Mouse (Mus musculus) hindbrain, embryonic 11.5 days (tissue): Measurements from ENCODE around the gene Pde4a. TPM values are rescaled to one million over a fixed set of nuclear protein-coding genes. Genes with fewer than 3 reads are reported as not detected.

ENCODE experiments used
- ATAC-seq: fragments of 200-750 bp; cut with Nextera tagmentation; 2 replicates; pipeline ENCODE4 v1.8.0; 2017; ENCODE audit warnings: mild to moderate bottlenecking, moderate TSS enrichment, moderate library complexity; ENCODE audit not compliant: low FRiP score
- DNase-seq: peaks from one replicate; pipeline ENCODE4 v3.0.0-alpha.2; 2015; ENCODE audit warnings: low spot score
- H3K27ac ChIP-seq: fragments of 300-500 bp; sonication (generic); 2 replicates; pipeline ENCODE4 v1.5.1; 2014; ENCODE audit warnings: mild to moderate bottlenecking, low read depth, low read length
- H3K27me3 ChIP-seq: fragments of 300-500 bp; sonication (generic); 2 replicates; pipeline ENCODE4 v1.6.1; 2014; ENCODE audit warnings: mild to moderate bottlenecking, low read length, moderate library complexity, mixed read lengths; ENCODE audit not compliant: control insufficient read depth, insufficient read depth
- H3K36me3 ChIP-seq: fragments of 300-500 bp; sonication (generic); 2 replicates; pipeline ENCODE4 v1.6.1; 2014; ENCODE audit warnings: mild to moderate bottlenecking, low read length, moderate library complexity, mixed read lengths; ENCODE audit not compliant: control insufficient read depth, insufficient read depth
- H3K4me1 ChIP-seq: fragments of 300-500 bp; sonication (generic); replicated peaks from 2 replicates; pipeline ENCODE4 v1.6.1; 2014; ENCODE audit warnings: low read length, mixed read lengths; ENCODE audit not compliant: control insufficient read depth, insufficient read depth
- H3K4me2 ChIP-seq: fragments of 300-500 bp; sonication (generic); replicated peaks from 2 replicates; pipeline ENCODE4 v1.6.1; 2014; ENCODE audit warnings: mild to moderate bottlenecking, low read depth, low read length
- H3K4me3 ChIP-seq: fragments of 300-500 bp; sonication (generic); 2 replicates; pipeline ENCODE4 v1.5.1; 2014; ENCODE audit warnings: low read depth, low read length
- H3K9ac ChIP-seq: fragments of 300-500 bp; sonication (generic); 2 replicates; pipeline ENCODE4 v1.6.1; 2014; ENCODE audit warnings: low read depth, low read length
- H3K9me3 ChIP-seq: fragments of 300-500 bp; sonication (generic); 2 replicates; pipeline ENCODE4 v1.6.1; 2016; ENCODE audit warnings: low read length; ENCODE audit not compliant: control insufficient read depth
- WGBS: fragments of 180-500 bp; shearing (Covaris S2); extraction: QIAGEN DNeasy Blood & Tissue Kit; methylation state at CpG from one replicate; pipeline ENCODE4 v1.1.7; 2014; 5-methylcytosine and 5-hydroxymethylcytosine counted together
- polyA plus RNA-seq: library from polyadenylated mRNA; unstranded; fragments of >200 nt; fragmentation: Nextera tagmentation; extraction: Ambion mirVana; gene quantifications from 2 replicates; pipeline ENCODE4 v1.2.1, GENCODE M21; 2014

Gene Pde4a
- polyA plus RNA-seq, 1 experiment from 2014 or later = 5.7 TPM

- DNase-seq = peak; percentile 32
- no peak for ATAC-seq
- no peaks in the 10 kb centered on the region for H3K9me3 ChIP-seq
- H3K4me1 ChIP-seq = peaks cover 17% of the 10 kb centered on the region; the same call in 1 of the 2 replicates
- H3K9ac ChIP-seq = no peak overlapping the region
- peaks cover 45% of the 10 kb centered on the region for H3K27me3 ChIP-seq
- H3K4me3 ChIP-seq = no peak overlapping the region
- no peak overlapping the region for H3K27ac ChIP-seq
- H3K4me2 ChIP-seq = 0 out of 2 replicates have a peak overlapping the region, but pooled peaks have one; percentile 27
- WGBS = 56% methylated on average over 10 of the region's 10 CpGs
- no peaks in the 10 kb centered on the region for H3K36me3 ChIP-seq
Observed at GRCm38 (mm10) chr9:21167140-21168097, 1.9 kb downstream of the Pde4a start.

- peaks cover 17% of the 10 kb centered on the region; the same call in 1 of the 2 replicates for H3K4me1 ChIP-seq
- H3K27me3 ChIP-seq = peaks cover 39% of the 10 kb centered on the region
- peak overlapping the region; percentile 1; the same call in 1 of the 2 replicates for H3K9ac ChIP-seq
- DNase-seq = peak; percentile 84
- no peak overlapping the region for H3K4me3 ChIP-seq
- WGBS = 10% methylated on average over 30 of the region's 30 CpGs
- no peaks in the 10 kb centered on the region for H3K9me3 ChIP-seq
- H3K4me2 ChIP-seq = peak overlapping the region; percentile 27
- H3K36me3 ChIP-seq = no peaks in the 10 kb centered on the region
- peak overlapping the region; percentile 4; the same call in 1 of the 2 replicates for H3K27ac ChIP-seq
- peak; percentile 66 for ATAC-seq
Observed at GRCm38 (mm10) chr9:21168161-21169123, 2.9 kb downstream of the Pde4a start.

GRCm38 (mm10) chr9:21169157-21169556 lies 3.6 kb downstream of the Pde4a start:
- Histone ChIP-seq H3K4me3 (no peak overlapping the region), H3K4me2 (no peak overlapping the region), H3K9me3 (no peaks in the 10 kb centered on the region), H3K27ac (no peak overlapping the region), H3K27me3 (peaks cover 32% of the 10 kb centered on the region), H3K36me3 (no peaks in the 10 kb centered on the region), H3K4me1 (peaks cover 15% of the 10 kb centered on the region; the same call in 1 of the 2 replicates), H3K9ac (no peak overlapping the region)
- WGBS = 28% methylated on average over 1 of the region's 1 CpGs
- ATAC-seq (peak; percentile 11; the same call in 1 of the 2 replicates), DNase-seq (no peak)

GRCm38 (mm10) chr9:21172364-21172763 lies 6.8 kb downstream of the Pde4a start:
- DNase-seq (no peak), ATAC-seq (no peak)
- H3K4me1 ChIP-seq = peaks cover 6% of the 10 kb centered on the region; the same call in 1 of the 2 replicates
- no peak overlapping the region for H3K4me2 ChIP-seq
- H3K27me3 ChIP-seq = no peaks in the 10 kb centered on the region; the same call in 1 of the 2 replicates
- no peak overlapping the region for H3K4me3 ChIP-seq
- 78% methylated on average over 6 of the region's 6 CpGs for WGBS
- no peak overlapping the region for H3K27ac ChIP-seq
- H3K9me3 ChIP-seq = no peaks in the 10 kb centered on the region
- H3K36me3 ChIP-seq = no peaks in the 10 kb centered on the region
- no peak overlapping the region for H3K9ac ChIP-seq

GRCm38 (mm10) chr9:21180402-21180801 lies 14.9 kb downstream of the Pde4a start:
- 71% methylated on average over 4 of the region's 4 CpGs for WGBS
- no peak overlapping the region for H3K4me3 ChIP-seq
- no peak overlapping the region for H3K9ac ChIP-seq
- 0 out of 2 replicates have a peak, but pooled peaks cover 2% of the 10 kb centered on the region for H3K4me1 ChIP-seq
- no peak overlapping the region for H3K27ac ChIP-seq
- ATAC-seq = no peak
- H3K4me2 ChIP-seq = no peak overlapping the region
- H3K27me3 ChIP-seq = peaks cover 18% of the 10 kb centered on the region
- no peak for DNase-seq
- no peaks in the 10 kb centered on the region for H3K9me3 ChIP-seq
- H3K36me3 ChIP-seq = no peaks in the 10 kb centered on the region

- 56% methylated on average over 1 of the region's 1 CpGs for WGBS
- no peaks in the 10 kb centered on the region for H3K9me3 ChIP-seq
- DNase-seq (no peak), ATAC-seq (no peak)
- 0 out of 2 replicates have a peak, but pooled peaks cover 2% of the 10 kb centered on the region for H3K4me1 ChIP-seq
- peaks cover 18% of the 10 kb centered on the region for H3K27me3 ChIP-seq
- H3K36me3 ChIP-seq = no peaks in the 10 kb centered on the region
- H3K4me2 ChIP-seq = no peak overlapping the region
- no peak overlapping the region for H3K9ac ChIP-seq
- H3K4me3 ChIP-seq = no peak overlapping the region
- no peak overlapping the region for H3K27ac ChIP-seq
Observed at GRCm38 (mm10) chr9:21180841-21181240, 15.3 kb downstream of the Pde4a start.

- no peak overlapping the region for H3K9ac ChIP-seq
- WGBS = 7% methylated on average over 43 of the region's 48 CpGs
- ATAC-seq = no peak; the same call in 1 of the 2 replicates
- peak overlapping the region; percentile 33 for H3K4me2 ChIP-seq
- H3K36me3 ChIP-seq = no peaks in the 10 kb centered on the region
- H3K9me3 ChIP-seq = no peaks in the 10 kb centered on the region
- DNase-seq = peak; percentile 42
- H3K4me1 ChIP-seq = 0 out of 2 replicates have a peak, but pooled peaks cover 2% of the 10 kb centered on the region
- H3K27ac ChIP-seq = no peak overlapping the region
- H3K4me3 ChIP-seq = peak overlapping the region; percentile 18; the same call in 1 of the 2 replicates
- peaks cover 18% of the 10 kb centered on the region for H3K27me3 ChIP-seq
Observed at GRCm38 (mm10) chr9:21181421-21182220, 16.1 kb downstream of the Pde4a start.
